Mouse (Mus musculus) ovary, adult 2 months (tissue): ENCODE measurements around the gene Vmn1r3. TPM values are rescaled to one million over a fixed set of nuclear protein-coding genes. Genes with fewer than 3 reads are reported as not detected.

Experiments
- polyA plus RNA-seq: library from polyadenylated mRNA; depleted of rRNA; stranded (reverse); fragments of >200 nt; gene quantifications from 2 replicates; pipeline ENCODE4 v1.2.3, GENCODE M21; 2012; rRNA removed

Gene Vmn1r3
- not detected in 2 replicates for polyA plus RNA-seq

GRCm38 (mm10) chr4:3185258-3185657 is at the start of gene Vmn1r3:
Gene Vmn1r3, minus strand, starts transcription at chr4:3185358.

GRCm38 (mm10) chr4:3167020-3167419 is 18.1 kb downstream of the Vmn1r3 start, which contains the start of gene Vmn1r2:
Gene Vmn1r2, plus strand, starts transcription at chr4:3167320.

Other genes starting within 250 kb of the Vmn1r3 start
- not detected in 2 replicates for gene Vmn1r2, start 18.0 kb downstream of the Vmn1r3 start, polyA plus RNA-seq